Mouse (Mus musculus) layer of hippocampus, postnatal 10 days (tissue): ENCODE data around the gene Olfr385. TPM values are rescaled to one million over a fixed set of nuclear protein-coding genes. Genes with fewer than 3 reads are reported as not detected.
"Not testable (repeated sequence)": the region's sequence is repeated elsewhere in the genome, so short reads cannot be mapped to it uniquely, and the experiment has no call there.

Experiments
- DNase-seq, 2 experiments: peaks; one replicate each; pipeline ENCODE4 v3.0.0; 2021; ENCODE audit warnings: low spot score in 2 of 2
- long read RNA-seq: library from polyadenylated mRNA; stranded (forward); transcript quantifications from one replicate; pipeline ENCODE4 v2.0.0, GENCODE M21; 2023
- total RNA-seq, 2 experiments: library from RNA; stranded (reverse); gene quantifications; 2 replicates each; pipeline ENCODE4 v1.2.3; 2021

The Olfr385 gene
- not detected for total RNA-seq
- long read RNA-seq = 0 reads

DNA sequence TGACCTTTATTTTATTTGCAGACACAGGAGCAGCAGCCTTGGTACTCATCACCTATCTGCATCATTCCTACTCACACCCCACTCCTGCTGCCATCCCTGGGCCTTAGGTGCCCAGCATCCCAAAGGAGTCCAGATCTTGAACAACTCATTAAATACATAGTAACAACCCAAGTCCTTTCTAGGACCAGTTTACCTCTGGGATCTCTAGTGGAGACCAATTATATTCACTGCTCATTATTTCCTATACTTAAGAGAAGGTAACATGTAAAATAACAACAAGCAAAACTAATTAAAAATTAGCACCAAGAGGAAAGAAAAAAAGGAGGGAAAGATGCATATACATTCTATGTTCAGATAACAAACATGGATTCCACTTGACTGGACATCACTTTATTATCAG, at the start of gene Olfr385:
TSS of gene Olfr385 (minus strand) at position 101 of the 400 bp plus-strand sequence.
- no peak for DNase-seq

DNA sequence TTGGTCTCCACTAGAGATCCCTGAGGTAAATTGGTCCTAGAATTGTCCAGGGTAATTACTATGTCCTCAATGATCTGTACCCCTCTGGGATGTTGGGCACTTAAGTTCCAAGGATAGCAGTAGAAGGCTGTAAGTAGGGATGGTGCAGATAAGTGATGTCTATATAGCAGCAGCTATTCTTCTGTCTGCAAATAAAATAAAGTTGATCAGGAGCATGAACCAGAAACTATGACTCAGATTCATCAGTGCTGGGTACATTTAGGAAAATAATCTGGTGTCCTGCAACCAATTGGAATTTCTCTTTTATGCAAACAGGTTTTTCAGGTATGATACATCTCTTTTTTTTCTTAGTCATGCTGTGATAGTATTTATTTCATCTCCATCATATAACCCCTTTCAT, 5.5 kb upstream of the Olfr385 start, which contains the start of gene Olfr384:
TSS of gene Olfr384 (plus strand) at position 301 of the 400 bp plus-strand sequence.
- no peak for DNase-seq

DNA sequence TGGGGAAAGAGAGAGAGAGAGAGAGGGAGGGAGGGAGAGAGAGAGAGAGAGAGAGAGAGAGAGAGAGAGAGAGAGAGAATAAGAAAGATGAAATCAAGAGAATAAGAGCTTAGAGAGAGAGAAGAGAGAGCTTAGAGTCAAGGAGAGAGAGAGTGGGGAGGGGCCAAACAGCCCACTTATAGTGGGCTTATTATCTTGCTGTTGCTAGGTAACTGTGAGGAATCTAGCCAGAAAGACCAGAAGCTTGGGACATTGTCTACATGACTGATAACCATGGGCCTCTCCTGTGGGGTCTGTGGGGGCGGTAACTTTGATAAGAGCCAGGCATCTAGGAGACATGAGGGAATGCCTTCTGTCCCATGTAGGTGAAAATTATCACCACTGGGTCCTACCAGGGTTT, 9.6 kb downstream of the Olfr385 start:
- DNase-seq = not testable (repeated sequence)

DNA sequence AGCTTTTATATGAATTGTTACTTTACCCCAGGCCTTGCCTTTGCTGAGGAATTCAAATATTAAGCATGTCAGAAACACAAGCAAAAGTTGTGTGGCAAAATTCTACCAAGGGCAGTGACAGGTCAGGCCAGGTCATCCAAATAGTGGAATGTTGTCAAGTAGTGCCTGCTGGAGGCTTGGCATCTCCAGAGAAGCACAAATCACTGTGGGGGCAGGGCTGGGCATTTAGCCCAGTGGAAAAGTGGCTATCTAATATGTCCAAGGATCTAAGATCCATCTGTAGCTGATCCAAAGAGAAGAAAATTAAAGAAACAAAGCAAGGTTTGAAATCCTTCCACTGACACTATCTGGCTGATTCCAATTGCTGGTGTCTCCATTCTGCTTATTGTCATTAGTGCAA, 12.9 kb downstream of the Olfr385 start:
- DNase-seq = no peak

Other genes with a start within 250 kb of the Olfr385 start
- not detected for gene Olfr20, start 242.2 kb downstream of the Olfr385 start, total RNA-seq
- gene Olfr376, start 221.8 kb downstream of the Olfr385 start, total RNA-seq = not detected
- gene Olfr1, start 193.4 kb downstream of the Olfr385 start, total RNA-seq = not detected
- gene Olfr378, start 164.5 kb downstream of the Olfr385 start, total RNA-seq = not detected
- not detected for gene Olfr380, start 135.5 kb downstream of the Olfr385 start, total RNA-seq
- gene Olfr381, start 101.4 kb downstream of the Olfr385 start, total RNA-seq = not detected
- gene Olfr382, start 75.8 kb downstream of the Olfr385 start, total RNA-seq = not detected
- not detected for gene Olfr384, start 5.6 kb upstream of the Olfr385 start, total RNA-seq
- not detected for gene Zfp735, start 95.8 kb upstream of the Olfr385 start, total RNA-seq
- gene Olfr389, start 187.7 kb upstream of the Olfr385 start, total RNA-seq = not detected
- not detected for gene Olfr390, start 190.0 kb upstream of the Olfr385 start, total RNA-seq
- not detected for gene Olfr391-ps, start 210.0 kb upstream of the Olfr385 start, total RNA-seq
- gene Olfr392, start 224.0 kb upstream of the Olfr385 start, total RNA-seq = not detected